Mouse (Mus musculus): ENCODE data around the gene Tbc1d21. TPM values are rescaled to one million over a fixed set of nuclear protein-coding genes. Genes with fewer than 3 reads are reported as not detected.

Gene Tbc1d21
- polyA plus RNA-seq, 1 experiment from 2014 or later = not detected

GRCm38 (mm10) chr9:58316784-58317183 is 53.5 kb downstream of the Tbc1d21 start:
- 0 out of 2 replicates have a peak, but pooled peaks cover 6% of the 10 kb centered on the region for H3K27me3 ChIP-seq (replicated peaks; ENCODE audit: insufficient read depth, low read length)
- H3K9ac ChIP-seq (replicated peaks; ENCODE audit: low read depth) = no peak overlapping the region
- no peaks in the 10 kb centered on the region for H3K36me3 ChIP-seq (ENCODE audit: insufficient read depth, low read length)
- ATAC-seq (peak; percentile 25; the same call in 1 of the 2 replicates), DNase-seq (ENCODE audit: low spot score) (no peak)
- H3K9me3 ChIP-seq (ENCODE audit: low read length) = no peaks in the 10 kb centered on the region
- H3K27ac ChIP-seq (ENCODE audit: low read length) = no peak overlapping the region
- H3K4me3 ChIP-seq (ENCODE audit: low read depth, low read length) = no peak overlapping the region
- H3K4me1 ChIP-seq (ENCODE audit: insufficient read depth, low read depth, low read length) = peaks cover 3% of the 10 kb centered on the region; the same call in 1 of the 2 replicates
- H3K4me2 ChIP-seq (replicated peaks; ENCODE audit: low read depth, low read length) = no peak overlapping the region
- WGBS = 65% methylated on average over 7 of the region's 7 CpGs
- no peak for TF ChIP-seq EP300 (IDR thresholded peaks at IDR 0.05)
- TF ChIP-seq CTCF (IDR thresholded peaks at IDR 0.05) = no peak

GRCm38 (mm10) chr9:58315850-58316249 is 54.4 kb downstream of the Tbc1d21 start:
- H3K27ac ChIP-seq (ENCODE audit: low read length) = peak overlapping the region; percentile 40; the same call in 1 of the 2 replicates
- WGBS = 86% methylated on average over 2 of the region's 2 CpGs
- TF ChIP-seq CTCF (IDR thresholded peaks at IDR 0.05) (no peak), EP300 (IDR thresholded peaks at IDR 0.05) (no peak)
- no peak for ATAC-seq
- no peak overlapping the region for H3K9ac ChIP-seq (replicated peaks; ENCODE audit: low read depth)
- H3K4me3 ChIP-seq (ENCODE audit: low read depth, low read length) = no peak overlapping the region
- no peaks in the 10 kb centered on the region for H3K36me3 ChIP-seq (ENCODE audit: insufficient read depth, low read length)
- DNase-seq (ENCODE audit: low spot score) = no peak
- H3K27me3 ChIP-seq (replicated peaks; ENCODE audit: insufficient read depth, low read length) = 0 out of 2 replicates have a peak, but pooled peaks cover 10% of the 10 kb centered on the region
- H3K4me2 ChIP-seq (replicated peaks; ENCODE audit: low read depth, low read length) = no peak overlapping the region
- H3K4me1 ChIP-seq (ENCODE audit: insufficient read depth, low read depth, low read length) = peaks cover 3% of the 10 kb centered on the region; the same call in 1 of the 2 replicates
- no peaks in the 10 kb centered on the region for H3K9me3 ChIP-seq (ENCODE audit: low read length)

- Histone ChIP-seq H3K27me3 (replicated peaks; ENCODE audit: insufficient read depth, low read length) (0 out of 2 replicates have a peak, but pooled peaks cover 10% of the 10 kb centered on the region), H3K4me2 (replicated peaks; ENCODE audit: low read depth, low read length) (no peak overlapping the region), H3K4me1 (ENCODE audit: insufficient read depth, low read depth, low read length) (peaks cover 3% of the 10 kb centered on the region; the same call in 1 of the 2 replicates), H3K27ac (ENCODE audit: low read length) (peak overlapping the region; percentile 40; the same call in 1 of the 2 replicates), H3K9ac (replicated peaks; ENCODE audit: low read depth) (no peak overlapping the region), H3K36me3 (ENCODE audit: insufficient read depth, low read length) (no peaks in the 10 kb centered on the region), H3K4me3 (ENCODE audit: low read depth, low read length) (no peak overlapping the region), H3K9me3 (ENCODE audit: low read length) (no peaks in the 10 kb centered on the region)
- WGBS = 35% methylated on average over 5 of the region's 5 CpGs
- DNase-seq (ENCODE audit: low spot score) = peak; percentile 69
- TF ChIP-seq CTCF (IDR thresholded peaks at IDR 0.05) = no peak
- no peak for TF ChIP-seq EP300 (IDR thresholded peaks at IDR 0.05)
- 0 out of 2 replicates have a peak, but pooled peaks have one; percentile 16 for ATAC-seq
These were observed 55.4 kb downstream of the Tbc1d21 start for GRCm38 (mm10) chr9:58314682-58315360.

GRCm38 (mm10) chr9:58312944-58313359 is 57.3 kb downstream of the Tbc1d21 start, which contains the start of gene Loxl1:
Loxl1 (minus strand) TSS chr9:58313186.
- TF ChIP-seq CTCF (IDR thresholded peaks at IDR 0.05) = no peak
- no peak for TF ChIP-seq EP300 (IDR thresholded peaks at IDR 0.05)
- DNase-seq (ENCODE audit: low spot score) = peak; percentile 83
- Histone ChIP-seq H3K9ac (replicated peaks; ENCODE audit: low read depth) (peak within 1 kb of the TSS; percentile 36), H3K36me3 (ENCODE audit: insufficient read depth, low read length) (no peaks in the 10 kb centered on the region), H3K4me1 (ENCODE audit: insufficient read depth, low read depth, low read length) (peaks cover 3% of the 10 kb centered on the region; the same call in 1 of the 2 replicates), H3K9me3 (ENCODE audit: low read length) (no peaks in the 10 kb centered on the region), H3K4me3 (ENCODE audit: low read depth, low read length) (peak within 1 kb of the TSS; percentile 49), H3K27ac (ENCODE audit: low read length) (peak within 1 kb of the TSS; percentile 73), H3K4me2 (replicated peaks; ENCODE audit: low read depth, low read length) (peak within 1 kb of the TSS; percentile 58), H3K27me3 (replicated peaks; ENCODE audit: insufficient read depth, low read length) (0 out of 2 replicates have a peak, but pooled peaks cover 10% of the 10 kb centered on the region)
- under 1% methylated on average over 21 of the region's 21 CpGs for WGBS
- peak; percentile 46 for ATAC-seq

- Histone ChIP-seq H3K4me3 (ENCODE audit: low read depth, low read length) (peak overlapping the region; percentile 49), H3K4me2 (replicated peaks; ENCODE audit: low read depth, low read length) (peak overlapping the region; percentile 58), H3K27ac (ENCODE audit: low read length) (peak overlapping the region; percentile 73), H3K9me3 (ENCODE audit: low read length) (no peaks in the 10 kb centered on the region), H3K9ac (replicated peaks; ENCODE audit: low read depth) (peak overlapping the region; percentile 36), H3K4me1 (ENCODE audit: insufficient read depth, low read depth, low read length) (peaks cover 3% of the 10 kb centered on the region; the same call in 1 of the 2 replicates), H3K27me3 (replicated peaks; ENCODE audit: insufficient read depth, low read length) (0 out of 2 replicates have a peak, but pooled peaks cover 10% of the 10 kb centered on the region), H3K36me3 (ENCODE audit: insufficient read depth, low read length) (no peaks in the 10 kb centered on the region)
- no peak for TF ChIP-seq EP300 (IDR thresholded peaks at IDR 0.05)
- no peak for TF ChIP-seq CTCF (IDR thresholded peaks at IDR 0.05)
- WGBS = under 1% methylated on average over 57 of the region's 72 CpGs
- peak; percentile 13 for ATAC-seq
- DNase-seq (ENCODE audit: low spot score) = peak; percentile 61
These were observed 57.9 kb downstream of the Tbc1d21 start for GRCm38 (mm10) chr9:58312196-58312943.
